Mouse (Mus musculus): ENCODE measurements around the gene H3f3b.

Gene H3f3b

GRCm38 (mm10) chr11:116049610-116050009 is 21.8 kb upstream of the H3f3b start:
- DNase-seq (ENCODE audit: low spot score in 2 of 2): no peak

- DNase-seq (ENCODE audit: low spot score in 2 of 2): no peak
Observed at GRCm38 (mm10) chr11:116045173-116045572, 17.4 kb upstream of the H3f3b start.

GRCm38 (mm10) chr11:116043286-116043685 is 15.5 kb upstream of the H3f3b start:
- DNase-seq (ENCODE audit: low spot score in 2 of 2): no peak

GRCm38 (mm10) chr11:116042372-116043138 is 14.8 kb upstream of the H3f3b start:
- no peak for DNase-seq (ENCODE audit: low spot score in 2 of 2)

GRCm38 (mm10) chr11:116041833-116042232 is 14.1 kb upstream of the H3f3b start:
- no peak for DNase-seq (ENCODE audit: low spot score in 2 of 2)

GRCm38 (mm10) chr11:116040593-116040992 is 12.8 kb upstream of the H3f3b start:
- no peak for DNase-seq (ENCODE audit: low spot score in 2 of 2)

- no peak for DNase-seq (ENCODE audit: low spot score in 2 of 2)
Observed at GRCm38 (mm10) chr11:116037826-116038225, 10.1 kb upstream of the H3f3b start.

GRCm38 (mm10) chr11:116036671-116037070 is 8.9 kb upstream of the H3f3b start:
- DNase-seq (ENCODE audit: low spot score in 2 of 2): no peak

GRCm38 (mm10) chr11:116034584-116034983 is 6.8 kb upstream of the H3f3b start:
- DNase-seq (ENCODE audit: low spot score in 2 of 2): no peak

- DNase-seq (ENCODE audit: low spot score in 2 of 2): peak; percentile 42 to 64
Observed at GRCm38 (mm10) chr11:116030898-116031845, 3.4 kb upstream of the H3f3b start.

GRCm38 (mm10) chr11:116030088-116030897 is 2.5 kb upstream of the H3f3b start, which contains the start of gene Unk:
Gene Unk (plus strand): TSS chr11:116030322.
- DNase-seq (ENCODE audit: low spot score in 2 of 2): peak; percentile 98 to 99

- DNase-seq (ENCODE audit: low spot score in 2 of 2): no peak
Observed at GRCm38 (mm10) chr11:116029086-116029865, 1.5 kb upstream of the H3f3b start.

- no peak for DNase-seq (ENCODE audit: low spot score in 2 of 2)
Observed at GRCm38 (mm10) chr11:116028177-116028865, 559 bp upstream of the H3f3b start.

GRCm38 (mm10) chr11:116025056-116025845 is 2.5 kb downstream of the H3f3b start:
- no peak for DNase-seq (ENCODE audit: low spot score in 2 of 2)

- DNase-seq (ENCODE audit: low spot score in 2 of 2): peak; percentile 98 to 99
Observed at GRCm38 (mm10) chr11:116024356-116024808, 3.4 kb downstream of the H3f3b start.

GRCm38 (mm10) chr11:116023771-116024355 is 3.9 kb downstream of the H3f3b start:
- peak; percentile 80 to 85 for DNase-seq (ENCODE audit: low spot score in 2 of 2)

- DNase-seq (ENCODE audit: low spot score in 2 of 2): peak in 1 of 2 experiments; percentile 35
Observed at GRCm38 (mm10) chr11:116023074-116023770, 4.5 kb downstream of the H3f3b start.

- DNase-seq (ENCODE audit: low spot score in 2 of 2): no peak
Observed at GRCm38 (mm10) chr11:116022256-116022780, 5.4 kb downstream of the H3f3b start.

All from right cerebral cortex, postnatal 10 days (tissue).